Mouse (Mus musculus) hindbrain, embryonic 11.5 days (tissue): ENCODE measurements around the gene Chpf2. TPM values are rescaled to one million over a fixed set of nuclear protein-coding genes. Genes with fewer than 3 reads are reported as not detected.

ENCODE experiments used
- ATAC-seq: fragments of 200-750 bp; cut with Nextera tagmentation; 2 replicates; pipeline ENCODE4 v1.8.0; 2017; ENCODE audit warnings: mild to moderate bottlenecking, moderate TSS enrichment, moderate library complexity; ENCODE audit not compliant: low FRiP score
- DNase-seq: peaks from one replicate; pipeline ENCODE4 v3.0.0-alpha.2; 2015; ENCODE audit warnings: low spot score
- H3K27ac ChIP-seq: fragments of 300-500 bp; sonication (generic); 2 replicates; pipeline ENCODE4 v1.5.1; 2014; ENCODE audit warnings: mild to moderate bottlenecking, low read depth, low read length
- H3K27me3 ChIP-seq: fragments of 300-500 bp; sonication (generic); 2 replicates; pipeline ENCODE4 v1.6.1; 2014; ENCODE audit warnings: mild to moderate bottlenecking, low read length, moderate library complexity, mixed read lengths; ENCODE audit not compliant: control insufficient read depth, insufficient read depth
- H3K36me3 ChIP-seq: fragments of 300-500 bp; sonication (generic); 2 replicates; pipeline ENCODE4 v1.6.1; 2014; ENCODE audit warnings: mild to moderate bottlenecking, low read length, moderate library complexity, mixed read lengths; ENCODE audit not compliant: control insufficient read depth, insufficient read depth
- H3K4me1 ChIP-seq: fragments of 300-500 bp; sonication (generic); replicated peaks from 2 replicates; pipeline ENCODE4 v1.6.1; 2014; ENCODE audit warnings: low read length, mixed read lengths; ENCODE audit not compliant: control insufficient read depth, insufficient read depth
- H3K4me2 ChIP-seq: fragments of 300-500 bp; sonication (generic); replicated peaks from 2 replicates; pipeline ENCODE4 v1.6.1; 2014; ENCODE audit warnings: mild to moderate bottlenecking, low read depth, low read length
- H3K4me3 ChIP-seq: fragments of 300-500 bp; sonication (generic); 2 replicates; pipeline ENCODE4 v1.5.1; 2014; ENCODE audit warnings: low read depth, low read length
- H3K9ac ChIP-seq: fragments of 300-500 bp; sonication (generic); 2 replicates; pipeline ENCODE4 v1.6.1; 2014; ENCODE audit warnings: low read depth, low read length
- H3K9me3 ChIP-seq: fragments of 300-500 bp; sonication (generic); 2 replicates; pipeline ENCODE4 v1.6.1; 2016; ENCODE audit warnings: low read length; ENCODE audit not compliant: control insufficient read depth
- WGBS: fragments of 180-500 bp; shearing (Covaris S2); extraction: QIAGEN DNeasy Blood & Tissue Kit; methylation state at CpG from one replicate; pipeline ENCODE4 v1.1.7; 2014; 5-methylcytosine and 5-hydroxymethylcytosine counted together
- polyA plus RNA-seq: library from polyadenylated mRNA; unstranded; fragments of >200 nt; fragmentation: Nextera tagmentation; extraction: Ambion mirVana; gene quantifications from 2 replicates; pipeline ENCODE4 v1.2.1, GENCODE M21; 2014

The Chpf2 gene
- polyA plus RNA-seq, 1 experiment from 2014 or later: 8.6 TPM

DNA sequence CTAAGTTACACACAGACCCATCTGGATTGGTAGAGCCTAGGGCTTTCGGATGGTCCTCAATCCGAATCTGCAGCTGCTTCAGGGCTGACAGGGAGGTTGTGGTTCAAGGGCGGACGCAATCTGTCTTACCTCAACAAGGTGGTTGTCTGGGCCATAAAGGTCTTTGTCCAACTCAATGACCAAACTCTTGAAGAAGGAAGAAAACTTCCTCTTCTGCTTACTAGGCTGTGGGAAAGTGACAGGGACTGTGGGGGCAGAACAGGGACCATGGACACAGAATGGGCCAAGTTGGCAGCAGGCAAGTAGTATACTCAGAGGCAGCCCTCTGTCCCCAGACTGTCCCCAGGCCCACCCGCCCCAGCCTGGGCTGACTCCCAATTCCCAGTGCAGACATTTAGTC, 8.7 kb downstream of the Chpf2 start:
- no peak for DNase-seq
- Histone ChIP-seq H3K9ac (no peak overlapping the region), H3K27me3 (peaks cover 9% of the 10 kb centered on the region), H3K4me1 (peaks cover 30% of the 10 kb centered on the region), H3K36me3 (no peaks in the 10 kb centered on the region; the same call in 1 of the 2 replicates), H3K4me2 (no peak overlapping the region), H3K27ac (peak overlapping the region; percentile 85; the same call in 1 of the 2 replicates), H3K4me3 (no peak overlapping the region), H3K9me3 (no peaks in the 10 kb centered on the region)
- ATAC-seq: no peak
- 95% methylated on average over 5 of the region's 5 CpGs for WGBS

DNA sequence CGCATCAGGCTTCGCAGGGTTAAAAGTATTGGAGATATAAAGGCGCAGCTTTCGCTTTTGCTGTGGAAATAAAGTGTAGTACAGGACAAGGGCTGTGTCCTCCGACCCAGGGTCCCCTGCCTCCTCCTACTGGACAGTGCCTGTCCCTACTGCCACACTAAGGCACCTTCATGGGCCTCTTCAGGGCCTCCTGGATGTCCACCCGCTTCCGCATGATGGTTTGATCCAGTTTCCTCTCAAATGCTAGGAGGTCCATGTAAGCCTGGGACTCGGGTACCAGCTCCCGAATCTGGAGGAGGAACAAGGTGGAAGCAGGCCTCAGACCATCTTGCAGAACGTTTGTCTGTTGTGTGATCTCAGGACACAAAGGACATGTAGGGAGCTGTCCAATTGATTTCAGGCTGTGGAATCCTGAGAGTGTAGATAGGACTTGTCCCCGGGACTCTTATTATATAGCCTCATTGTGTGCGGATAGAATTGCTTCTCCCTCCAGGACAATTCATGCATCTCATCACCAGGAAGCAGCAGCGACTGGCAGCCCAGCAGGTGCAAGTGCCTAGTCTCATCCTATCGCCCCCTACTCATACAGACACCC, 9.3 kb downstream of the Chpf2 start:
- ATAC-seq: no peak; the same call in 1 of the 2 replicates
- Histone ChIP-seq H3K9me3 (no peaks in the 10 kb centered on the region), H3K36me3 (no peaks in the 10 kb centered on the region; the same call in 1 of the 2 replicates), H3K27ac (peak overlapping the region; percentile 85), H3K4me1 (peaks cover 32% of the 10 kb centered on the region), H3K4me3 (no peak overlapping the region), H3K27me3 (peaks cover 12% of the 10 kb centered on the region), H3K9ac (peak overlapping the region; percentile 36; the same call in 1 of the 2 replicates), H3K4me2 (peak overlapping the region; percentile 25)
- no peak for DNase-seq
- 58% methylated on average over 14 of the region's 14 CpGs for WGBS

DNA sequence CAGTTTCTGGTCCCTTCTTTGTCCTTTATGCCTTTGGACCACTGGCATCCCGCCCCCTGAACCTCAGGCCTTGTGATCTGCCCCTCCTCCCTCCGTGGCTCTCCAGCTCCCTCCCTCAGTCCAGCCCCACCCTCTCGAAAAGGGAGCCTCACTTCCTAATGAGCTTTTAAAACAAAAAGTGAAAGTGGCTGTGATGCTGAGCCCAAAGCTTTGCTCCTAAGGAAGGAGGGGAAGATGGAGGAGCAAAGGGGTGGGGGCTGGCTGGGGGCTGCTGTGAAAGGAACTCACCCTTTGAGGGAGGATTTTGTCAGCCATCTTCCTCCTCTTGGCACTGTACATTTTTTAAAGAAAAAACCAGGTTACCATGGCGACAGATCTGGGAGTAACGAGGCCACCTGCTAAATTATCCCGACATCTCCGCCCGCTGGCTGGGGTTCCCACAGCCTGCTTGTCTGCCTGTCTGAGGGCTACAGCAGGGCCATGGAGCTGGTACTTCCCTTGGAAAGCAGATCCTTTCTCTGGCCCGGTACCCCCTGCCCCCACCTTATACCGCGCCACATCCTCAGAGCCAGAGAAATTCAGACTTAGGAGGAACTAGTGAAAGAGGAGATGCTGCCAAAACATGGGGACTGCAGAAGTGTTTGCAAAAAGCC, 10.1 kb downstream of the Chpf2 start:
- WGBS: 15% methylated on average over 11 of the region's 11 CpGs
- Histone ChIP-seq H3K4me3 (no peak overlapping the region), H3K4me2 (peak overlapping the region; percentile 25), H3K36me3 (no peaks in the 10 kb centered on the region; the same call in 1 of the 2 replicates), H3K9ac (peak overlapping the region; percentile 33), H3K9me3 (no peaks in the 10 kb centered on the region), H3K4me1 (peaks cover 36% of the 10 kb centered on the region), H3K27ac (peak overlapping the region; percentile 85), H3K27me3 (peaks cover 12% of the 10 kb centered on the region)
- peak; percentile 41 for ATAC-seq
- DNase-seq: peak; percentile 71

DNA sequence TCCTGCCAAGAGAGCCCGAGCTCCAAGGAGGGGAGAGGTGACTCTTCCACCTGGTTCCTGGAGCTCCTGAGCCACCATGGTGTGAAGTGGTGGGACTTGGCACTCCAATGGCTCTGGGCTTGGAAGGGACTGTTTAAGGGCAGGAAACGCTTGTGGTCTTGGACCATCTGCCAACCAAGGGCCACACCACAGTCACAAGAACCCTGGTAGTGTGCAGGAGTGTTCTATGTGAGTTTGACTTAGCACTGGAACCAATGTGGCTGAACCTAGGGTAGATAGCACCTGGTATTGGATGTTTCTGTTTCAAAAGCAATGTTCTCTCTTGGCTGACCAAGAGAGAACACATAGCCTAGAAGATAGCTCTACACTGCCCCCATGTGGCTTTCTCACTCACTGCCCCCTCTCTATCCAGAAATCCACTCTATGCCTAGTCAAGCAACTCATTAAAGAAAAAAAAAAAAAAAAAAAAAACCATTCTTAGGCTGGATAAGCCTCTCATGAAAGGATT, 10.7 kb downstream of the Chpf2 start:
- WGBS: 60% methylated on average over 2 of the region's 2 CpGs
- DNase-seq (peak; percentile 90), ATAC-seq (peak; percentile 28; the same call in 1 of the 2 replicates)
- H3K9me3 ChIP-seq: no peaks in the 10 kb centered on the region
- H3K4me1 ChIP-seq: peaks cover 38% of the 10 kb centered on the region
- H3K4me2 ChIP-seq: peak overlapping the region; percentile 25
- peaks cover 7% of the 10 kb centered on the region for H3K27me3 ChIP-seq
- peak overlapping the region; percentile 85 for H3K27ac ChIP-seq
- H3K9ac ChIP-seq: peak overlapping the region; percentile 28; the same call in 1 of the 2 replicates
- H3K4me3 ChIP-seq: no peak overlapping the region
- no peaks in the 10 kb centered on the region; the same call in 1 of the 2 replicates for H3K36me3 ChIP-seq

DNA sequence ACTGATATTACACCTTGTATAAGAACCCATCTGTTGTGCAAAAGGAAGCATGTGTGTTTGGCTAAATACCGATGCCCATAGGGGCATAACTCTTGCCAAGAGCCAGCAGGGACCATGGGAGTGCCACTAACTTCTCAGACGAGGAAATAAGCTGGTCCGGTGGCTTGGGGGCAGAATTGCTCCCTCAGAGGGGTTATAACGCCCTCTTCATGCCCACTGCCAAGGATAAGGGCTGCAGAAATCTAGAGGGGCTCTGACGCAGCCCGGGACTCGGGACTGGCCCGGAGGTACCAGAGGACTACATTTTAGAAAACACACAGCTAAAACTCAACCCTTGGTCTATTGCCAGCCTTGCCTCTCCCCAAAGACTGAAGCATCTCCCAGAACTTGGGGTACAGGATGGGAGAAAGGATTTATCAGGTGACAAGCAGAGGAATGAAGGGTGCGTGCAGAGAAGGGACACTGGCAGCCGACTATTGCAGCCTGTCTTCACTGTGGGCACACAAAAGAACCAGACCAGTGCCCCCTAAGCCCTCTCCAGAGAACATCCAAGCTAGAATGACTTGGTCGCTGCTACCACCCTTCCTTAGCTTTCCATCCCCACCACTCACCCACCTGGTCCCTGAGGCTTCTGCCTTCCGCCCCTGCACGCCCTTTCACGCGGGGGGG, 11.5 kb downstream of the Chpf2 start:
- no peak overlapping the region for H3K27ac ChIP-seq
- DNase-seq: no peak
- WGBS: 24% methylated on average over 15 of the region's 15 CpGs

DNA sequence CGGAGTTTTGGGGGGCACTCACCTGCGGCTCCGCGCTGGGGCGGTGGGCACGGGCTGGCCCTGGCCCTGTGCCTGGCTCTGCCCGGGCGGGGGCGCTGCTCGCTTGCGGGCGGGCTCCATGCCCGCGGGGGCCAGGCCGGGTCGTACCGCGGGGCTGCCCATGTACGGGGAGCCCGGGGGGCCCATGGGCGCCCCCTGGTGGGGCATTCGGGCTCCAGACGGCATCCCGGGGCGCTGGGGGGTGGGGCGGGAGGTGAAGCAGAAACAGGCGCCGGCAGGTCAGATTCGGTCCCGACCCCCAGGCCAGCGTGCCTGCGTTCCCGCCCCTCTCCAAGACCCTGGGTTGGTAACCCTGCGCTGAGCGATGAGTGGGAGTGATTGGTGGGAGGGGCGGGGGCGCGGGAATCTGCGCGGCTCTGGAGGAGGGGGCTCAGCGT, 12.0 kb downstream of the Chpf2 start:
- H3K9me3 ChIP-seq: no peaks in the 10 kb centered on the region
- peaks cover 47% of the 10 kb centered on the region for H3K4me1 ChIP-seq
- H3K4me2 ChIP-seq: peak overlapping the region; percentile 86
- H3K9ac ChIP-seq: peak overlapping the region; percentile 52
- under 1% methylated on average over 41 of the region's 41 CpGs for WGBS
- ATAC-seq (no peak; the same call in 1 of the 2 replicates), DNase-seq (peak; percentile 81)
- peaks cover 7% of the 10 kb centered on the region for H3K27me3 ChIP-seq
- H3K4me3 ChIP-seq: peak overlapping the region; percentile 38
- H3K36me3 ChIP-seq: no peaks in the 10 kb centered on the region; the same call in 1 of the 2 replicates
- H3K27ac ChIP-seq: no peak overlapping the region

More for the DNA sequence above, 11.5 kb downstream of the Chpf2 start:
- H3K4me1 ChIP-seq: peaks cover 42% of the 10 kb centered on the region
- H3K36me3 ChIP-seq: no peaks in the 10 kb centered on the region; the same call in 1 of the 2 replicates
- peak overlapping the region; percentile 86 for H3K4me2 ChIP-seq
- peaks cover 7% of the 10 kb centered on the region for H3K27me3 ChIP-seq
- peak overlapping the region; percentile 52 for H3K9ac ChIP-seq
- no peak for ATAC-seq
- H3K4me3 ChIP-seq: peak overlapping the region; percentile 38
- H3K9me3 ChIP-seq: no peaks in the 10 kb centered on the region

DNA sequence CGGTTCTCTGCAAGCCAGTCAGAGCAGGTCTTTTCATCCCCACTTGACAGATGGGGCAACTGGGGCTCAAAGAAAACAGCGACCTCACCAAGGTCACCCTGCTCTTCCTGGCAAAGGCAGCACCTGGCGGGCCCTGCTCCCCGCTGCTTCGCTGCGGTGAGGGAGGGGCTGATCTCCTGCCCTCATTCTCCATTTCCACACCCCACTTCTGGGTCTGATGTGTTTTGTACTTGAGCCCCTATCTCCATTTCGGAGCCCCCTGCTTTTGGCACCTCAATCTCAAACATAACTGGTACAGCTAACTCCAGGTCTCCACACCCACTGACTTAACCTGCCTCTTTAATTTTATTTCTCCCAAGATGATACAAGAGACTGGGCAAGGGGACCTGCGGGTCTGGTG, 12.6 kb downstream of the Chpf2 start:
- 10% methylated on average over 8 of the region's 8 CpGs for WGBS
- Histone ChIP-seq H3K36me3 (no peaks in the 10 kb centered on the region; the same call in 1 of the 2 replicates), H3K4me2 (peak overlapping the region; percentile 86), H3K9me3 (no peaks in the 10 kb centered on the region), H3K27ac (no peak overlapping the region), H3K4me1 (peaks cover 50% of the 10 kb centered on the region), H3K9ac (no peak overlapping the region), H3K4me3 (peak overlapping the region; percentile 38; the same call in 1 of the 2 replicates), H3K27me3 (peaks cover 7% of the 10 kb centered on the region)
- DNase-seq (no peak), ATAC-seq (no peak)

DNA sequence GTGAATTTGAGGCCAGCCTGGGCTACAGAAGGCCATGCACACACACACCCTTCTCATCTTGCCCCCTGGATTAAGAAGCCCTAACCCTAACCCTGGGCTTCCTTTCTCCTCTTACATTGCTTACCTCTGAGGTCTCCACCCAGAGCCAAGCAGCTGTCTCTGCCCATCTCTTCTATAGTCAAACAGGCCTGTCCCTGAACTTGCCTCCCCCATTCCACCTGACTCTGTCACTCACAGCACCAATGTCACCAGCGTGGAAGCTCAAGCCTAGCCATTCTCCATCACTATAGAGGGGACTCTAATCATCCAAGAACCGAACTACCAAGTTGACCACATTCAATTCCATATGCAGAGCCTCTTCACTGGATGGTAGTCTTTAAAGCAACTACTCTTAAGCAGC, 13.7 kb downstream of the Chpf2 start:
- H3K27ac ChIP-seq: no peak overlapping the region
- 50% methylated on average over 2 of the region's 2 CpGs for WGBS
- H3K9ac ChIP-seq: no peak overlapping the region
- no peaks in the 10 kb centered on the region for H3K36me3 ChIP-seq
- no peaks in the 10 kb centered on the region for H3K9me3 ChIP-seq
- peaks cover 53% of the 10 kb centered on the region for H3K4me1 ChIP-seq
- H3K4me2 ChIP-seq: peak overlapping the region; percentile 95; the same call in 1 of the 2 replicates
- ATAC-seq (no peak), DNase-seq (no peak)
- H3K4me3 ChIP-seq: no peak overlapping the region
- peaks cover 7% of the 10 kb centered on the region for H3K27me3 ChIP-seq
